Mouse (Mus musculus): ENCODE data around the gene Tmem203.
A peak's percentile ranks its signal among the peaks of the same experiment; 100 is the strongest.

Tmem203 gene

GRCm38 (mm10) chr2:25290101-25290815, 35.0 kb downstream of the Tmem203 start:
- peak; percentile 68 to 69 for DNase-seq (ENCODE audit: low spot score in 2 of 2)

- DNase-seq (ENCODE audit: low spot score in 2 of 2): no peak
These were observed 35.5 kb downstream of the Tmem203 start for GRCm38 (mm10) chr2:25290816-25291130.

- DNase-seq (ENCODE audit: low spot score in 2 of 2): no peak
These were observed 36.2 kb downstream of the Tmem203 start for GRCm38 (mm10) chr2:25291184-25292053.

- no peak for DNase-seq (ENCODE audit: low spot score in 2 of 2)
These were observed 36.9 kb downstream of the Tmem203 start for GRCm38 (mm10) chr2:25292054-25292544.

- no peak for DNase-seq (ENCODE audit: low spot score in 2 of 2)
These were observed 37.6 kb downstream of the Tmem203 start for GRCm38 (mm10) chr2:25292856-25293255.

- DNase-seq (ENCODE audit: low spot score in 2 of 2): no peak
These were observed 38.5 kb downstream of the Tmem203 start for GRCm38 (mm10) chr2:25293706-25294105.

GRCm38 (mm10) chr2:25297093-25297492, 41.9 kb downstream of the Tmem203 start:
- no peak for DNase-seq (ENCODE audit: low spot score in 2 of 2)

GRCm38 (mm10) chr2:25298046-25298445, 42.8 kb downstream of the Tmem203 start:
- DNase-seq (ENCODE audit: low spot score in 2 of 2): no peak

- DNase-seq (ENCODE audit: low spot score in 2 of 2): no peak
These were observed 48.2 kb downstream of the Tmem203 start for GRCm38 (mm10) chr2:25303452-25303851.

GRCm38 (mm10) chr2:25303931-25304656, 48.9 kb downstream of the Tmem203 start:
- DNase-seq (ENCODE audit: low spot score in 2 of 2): no peak

- peak; percentile 56 to 66 for DNase-seq (ENCODE audit: low spot score in 2 of 2)
These were observed 49.7 kb downstream of the Tmem203 start for GRCm38 (mm10) chr2:25304657-25305541.
